Mouse (Mus musculus): ENCODE measurements around the gene Nexn.
"Not testable (repeated sequence)": the region's sequence is repeated elsewhere in the genome, so short reads cannot be mapped to it uniquely, and the experiment has no call there.

DNA sequence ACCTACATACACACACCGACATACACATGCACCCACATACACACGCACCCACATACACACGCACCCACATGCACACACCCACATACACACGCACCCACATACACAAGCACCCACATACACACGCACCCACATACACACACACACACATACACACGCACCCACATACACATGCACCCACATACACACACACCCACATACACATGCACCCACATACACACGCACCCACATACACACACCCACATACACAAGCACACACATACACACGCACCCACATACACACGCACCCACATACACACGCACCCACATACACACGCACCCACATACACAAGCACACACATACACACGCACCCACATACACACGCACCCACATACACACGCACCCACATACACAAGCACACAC is 48.5 kb upstream of the Nexn start:
- not testable (repeated sequence) for TF ChIP-seq GATA1 (IDR thresholded peaks at IDR 0.05; ENCODE audit: borderline replicate concordance, low read length); FLI1 (IDR thresholded peaks at IDR 0.05; ENCODE audit: low read length)

Data from megakaryocyte, embryonic 14.5 days (primary cell).